Comparison of ENCODE assay signal across 20 mouse cellular contexts in the genomic region with DNA sequence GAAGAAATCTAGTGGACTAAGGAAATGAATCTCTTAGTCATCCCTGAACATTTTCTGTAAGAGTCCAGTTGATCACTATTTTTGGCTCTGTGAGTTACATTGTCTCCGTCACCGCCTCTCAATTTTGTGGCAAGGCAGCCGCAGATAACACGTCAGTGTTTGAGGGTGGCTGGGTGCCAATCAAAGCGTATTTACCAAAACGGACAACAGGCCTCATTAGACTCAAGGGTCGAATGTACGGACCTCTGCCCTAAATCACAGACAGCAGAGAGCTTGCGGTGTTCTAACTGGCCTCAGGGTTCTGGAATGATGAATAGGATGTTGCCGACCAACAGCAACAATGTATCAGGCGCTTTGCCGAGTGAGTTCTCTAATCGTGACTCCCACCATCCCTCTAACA.
DNase-seq lines count a peak whose midpoint lies in the region; ATAC-seq and TF ChIP-seq lines count a peak whose summit lies in the region.
"Had no signal": no experiment of that assay in that cellular context is flagged by ENCODE, and none has a peak within 500 bp of the region (broad histone marks: within the 10 kb centered on the region; RNA-seq: fewer than 3 reads in every experiment).

No protein-coding gene starts in this region.

- no peaks in the 10 kb centered on the region for H3K9me3 ChIP-seq in kidney, embryonic 15.5 days (replicated peaks)
- no peaks in the 10 kb centered on the region for H3K9me3 ChIP-seq in lung, embryonic 14.5 days (ENCODE audit: low read depth, low read length)
- no peaks in the 10 kb centered on the region for H3K9me3 ChIP-seq in hindbrain, embryonic 11.5 days (ENCODE audit: control insufficient read depth, low read length)
- H3K9me3 ChIP-seq: embryonic facial prominence, embryonic 15.5 days; forebrain, embryonic 15.5 days; heart, embryonic 15.5 days; hindbrain, embryonic 12.5 days had no signal

- TF ChIP-seq POLR2A in testis, adult 2 months (IDR thresholded peaks at IDR 0.05; ENCODE audit: control insufficient read depth, low read depth, low read length): no peak

- no peaks in the 10 kb centered on the region for H3K36me3 ChIP-seq in kidney, embryonic 15.5 days
- H3K36me3 ChIP-seq in lung, embryonic 14.5 days (ENCODE audit: insufficient read depth): no peaks in the 10 kb centered on the region
- H3K36me3 ChIP-seq in testis, adult 2 months (ENCODE audit: control insufficient read depth, insufficient read depth, low read length): no peaks in the 10 kb centered on the region
- no peaks in the 10 kb centered on the region for H3K36me3 ChIP-seq in hindbrain, embryonic 11.5 days (ENCODE audit: control insufficient read depth, insufficient read depth, low read length)
- H3K36me3 ChIP-seq: embryonic facial prominence, embryonic 15.5 days; forebrain, embryonic 15.5 days; heart, embryonic 15.5 days; hindbrain, embryonic 12.5 days had no signal

- H3K9ac ChIP-seq in kidney, embryonic 15.5 days: no peak overlapping the region
- H3K9ac ChIP-seq in lung, embryonic 14.5 days: no peak overlapping the region
- H3K9ac ChIP-seq in hindbrain, embryonic 11.5 days (ENCODE audit: low read depth, low read length): no peak overlapping the region
- H3K9ac ChIP-seq: embryonic facial prominence, embryonic 15.5 days; forebrain, embryonic 15.5 days; heart, embryonic 15.5 days; hindbrain, embryonic 12.5 days had no signal

- no peak overlapping the region for H3K27ac ChIP-seq in kidney, embryonic 15.5 days
- no peak overlapping the region for H3K27ac ChIP-seq in lung, embryonic 14.5 days (ENCODE audit: low read depth)
- no peak overlapping the region for H3K27ac ChIP-seq in testis, adult 2 months (ENCODE audit: control insufficient read depth, insufficient read depth, low read depth, low read length)
- no peak overlapping the region for H3K27ac ChIP-seq in hindbrain, embryonic 11.5 days (ENCODE audit: low read depth, low read length)
- H3K27ac ChIP-seq: embryonic facial prominence, embryonic 15.5 days; heart, embryonic 15.5 days; hindbrain, embryonic 12.5 days had no signal

- DNase-seq in kidney, adult 18-20 months: no peak
- DNase-seq in lung, embryonic 14.5 days: peak; percentile 47
- DNase-seq in lung, postnatal 10 days: no peak
- DNase-seq in hindbrain, embryonic 11.5 days (ENCODE audit: low spot score): no peak
- DNase-seq: adrenal gland, postnatal 10 days; cerebellum, adult 11 months; cerebellum, adult 8-10 months; cerebellum, postnatal 14 days; embryo, embryonic 11 days; gastrocnemius, postnatal 36 days; heart, adult 11 months had no signal

- 31% methylated on average over 13 of the region's 13 CpGs for WGBS in kidney, embryonic 15.5 days
- WGBS in lung, embryonic 14.5 days: 38% methylated on average over 13 of the region's 13 CpGs
- 77% methylated on average over 13 of the region's 13 CpGs for WGBS in hindbrain, embryonic 11.5 days

- 0 out of 2 replicates have a peak, but pooled peaks cover 15% of the 10 kb centered on the region for H3K27me3 ChIP-seq in kidney, embryonic 15.5 days
- no peaks in the 10 kb centered on the region for H3K27me3 ChIP-seq in lung, embryonic 14.5 days (ENCODE audit: insufficient read depth, low read length)
- H3K27me3 ChIP-seq in testis, adult 2 months (ENCODE audit: control insufficient read depth, insufficient read depth, low read length): no peaks in the 10 kb centered on the region
- H3K27me3 ChIP-seq in hindbrain, embryonic 11.5 days (ENCODE audit: control insufficient read depth, insufficient read depth, low read length): no peaks in the 10 kb centered on the region
- H3K27me3 ChIP-seq: embryonic facial prominence, embryonic 15.5 days; forebrain, embryonic 15.5 days; hindbrain, embryonic 12.5 days had no signal

- peaks cover 32% of the 10 kb centered on the region for H3K4me1 ChIP-seq in kidney, embryonic 15.5 days
- no peaks in the 10 kb centered on the region for H3K4me1 ChIP-seq in lung, embryonic 14.5 days (ENCODE audit: insufficient read depth)
- H3K4me1 ChIP-seq in testis, adult 2 months (ENCODE audit: control insufficient read depth, insufficient read depth, low read length): peaks cover 6% of the 10 kb centered on the region
- no peaks in the 10 kb centered on the region for H3K4me1 ChIP-seq in hindbrain, embryonic 11.5 days (replicated peaks; ENCODE audit: control insufficient read depth, insufficient read depth, low read length)
- H3K4me1 ChIP-seq: embryonic facial prominence, embryonic 15.5 days had no signal

- no peak for TF ChIP-seq CTCF in lung, embryonic 14.5 days (IDR thresholded peaks at IDR 0.05; ENCODE audit: low read depth)
- TF ChIP-seq CTCF in testis, adult 2 months (IDR thresholded peaks at IDR 0.05; ENCODE audit: control insufficient read depth, insufficient read depth, insufficient replicate concordance, low read depth, low read length): no peak

- 0 out of 2 replicates have a peak, but pooled peaks have one; percentile 23 for ATAC-seq in kidney, embryonic 15.5 days (replicated peaks; ENCODE audit: low FRiP score)
- ATAC-seq in lung, embryonic 14.5 days (ENCODE audit: insufficient read depth): no peak
- ATAC-seq in hindbrain, embryonic 11.5 days (ENCODE audit: low FRiP score): no peak
- ATAC-seq in activated CD4-positive, CD25-positive, alpha-beta regulatory T cell, adult 4 months: no peak
- ATAC-seq: forebrain, embryonic 15.5 days; hindbrain, embryonic 16.5 days had no signal

- H3K4me2 ChIP-seq in kidney, embryonic 15.5 days: no peak overlapping the region
- no peak overlapping the region for H3K4me2 ChIP-seq in lung, embryonic 14.5 days
- no peak overlapping the region for H3K4me2 ChIP-seq in hindbrain, embryonic 11.5 days (replicated peaks; ENCODE audit: low read depth, low read length)
- H3K4me2 ChIP-seq: embryonic facial prominence, embryonic 15.5 days; forebrain, embryonic 15.5 days; heart, embryonic 11.5 days; heart, embryonic 15.5 days; hindbrain, embryonic 12.5 days had no signal

- no peak overlapping the region for H3K4me3 ChIP-seq in kidney, embryonic 15.5 days (replicated peaks)
- H3K4me3 ChIP-seq in lung, embryonic 14.5 days (ENCODE audit: low read depth, low read length): no peak overlapping the region
- peak overlapping the region; percentile 69 for H3K4me3 ChIP-seq in testis, adult 2 months (ENCODE audit: control insufficient read depth, low read depth, low read length)
- H3K4me3 ChIP-seq in hindbrain, embryonic 11.5 days (ENCODE audit: low read depth, low read length): no peak overlapping the region
- H3K4me3 ChIP-seq: embryonic facial prominence, embryonic 15.5 days; forebrain, embryonic 15.5 days; heart, embryonic 15.5 days; hindbrain, embryonic 12.5 days had no signal
